Mouse (Mus musculus): ENCODE measurements around the gene H2al1a.
"Not testable (repeated sequence)": the region's sequence is repeated elsewhere in the genome, so short reads cannot be mapped to it uniquely, and the experiment has no call there.

Gene H2al1a

DNA sequence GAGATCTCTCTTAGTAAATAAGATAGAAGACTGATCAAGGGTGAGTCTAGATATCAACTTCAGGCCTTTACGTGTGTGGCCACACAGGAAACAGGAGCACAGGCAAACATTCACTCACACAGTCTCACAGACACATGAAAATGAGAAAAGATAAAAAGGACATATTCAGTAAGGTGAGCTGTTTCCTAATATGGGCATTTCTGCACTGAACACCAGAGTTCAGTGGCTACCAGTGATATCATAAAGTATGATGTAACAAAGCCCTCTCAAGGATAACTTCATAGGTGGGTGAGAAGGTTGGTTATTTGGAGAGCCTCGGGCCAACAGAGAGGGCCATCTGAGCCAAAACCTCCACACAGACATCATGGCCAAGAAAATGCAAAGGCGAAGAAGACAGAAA is at the start of gene H2al1a:
TSS of gene H2al1a (plus strand) at position 301 of the 400 bp plus-strand sequence.
- DNase-seq = not testable (repeated sequence)

DNA sequence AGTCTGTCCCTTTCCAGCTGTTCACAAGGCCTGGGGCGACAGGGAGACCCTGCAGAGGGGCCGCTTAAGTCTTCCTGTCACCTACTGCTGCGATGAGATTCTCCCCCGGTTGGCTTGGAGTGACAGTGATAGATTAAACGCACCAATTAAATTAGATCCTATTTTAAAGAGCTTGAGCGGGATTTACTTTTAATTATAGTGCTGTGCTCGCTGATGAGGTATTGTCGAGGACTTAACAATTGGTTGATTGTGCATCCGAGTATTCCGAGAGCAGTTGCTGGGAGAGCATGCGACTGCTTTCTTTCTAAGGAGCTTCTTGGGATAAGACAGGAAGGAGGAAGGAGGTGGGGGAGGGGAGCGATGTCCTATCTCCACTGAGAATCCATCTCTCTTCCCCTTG is 48.9 kb upstream of the H2al1a start:
- DNase-seq = no peak

DNA sequence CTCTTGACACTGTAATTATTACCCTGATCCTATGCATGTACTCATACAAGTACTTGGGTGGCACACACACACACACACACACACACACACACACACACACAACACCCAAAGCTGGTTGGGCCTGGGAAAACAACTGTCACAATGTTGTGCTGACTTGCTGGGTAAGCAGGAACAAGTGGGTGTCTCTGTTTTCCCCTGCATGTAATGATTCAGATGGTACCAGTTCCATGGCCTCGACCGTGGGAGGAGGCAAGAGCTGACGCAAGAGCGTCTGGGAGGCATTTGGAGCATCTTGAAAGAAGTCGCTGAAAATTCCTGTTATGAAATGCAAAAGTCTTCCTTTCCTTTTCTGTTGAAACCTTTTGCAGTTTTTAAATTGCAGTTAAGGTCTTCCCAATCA is 45.0 kb upstream of the H2al1a start:
- no peak for DNase-seq

DNA sequence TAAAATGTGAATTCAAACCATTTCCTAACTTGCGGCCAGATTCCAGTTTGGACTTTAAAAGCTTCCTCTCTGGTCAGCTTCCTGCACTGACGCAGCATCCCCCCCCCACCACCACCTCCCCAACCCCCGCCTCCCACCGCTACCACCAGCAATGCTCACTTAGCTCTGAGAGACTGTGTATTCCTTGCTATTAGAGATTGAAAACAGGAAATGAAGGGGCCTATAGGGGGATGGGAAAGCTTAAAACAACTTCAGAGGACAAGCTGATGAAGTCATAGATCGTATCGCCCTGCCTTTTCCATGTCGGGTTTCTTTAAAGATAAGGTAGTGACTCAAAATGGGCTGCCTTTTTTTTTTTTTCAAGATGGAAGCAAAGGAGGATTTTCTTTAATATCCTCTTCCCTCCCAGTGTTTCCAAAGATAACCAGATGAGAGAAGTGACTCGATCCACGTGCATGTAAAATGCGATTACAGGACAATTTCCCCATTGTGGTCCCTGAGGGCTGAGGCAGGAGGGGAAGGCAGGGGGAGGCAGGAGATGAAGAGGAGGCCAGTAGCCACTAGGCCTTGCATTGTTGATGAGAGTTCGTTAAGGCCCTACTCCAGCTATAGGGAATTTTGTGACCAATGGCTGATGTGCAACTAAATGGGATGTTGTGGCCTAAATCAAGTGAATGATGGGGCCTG is 44.4 kb upstream of the H2al1a start:
- no peak for DNase-seq

DNA sequence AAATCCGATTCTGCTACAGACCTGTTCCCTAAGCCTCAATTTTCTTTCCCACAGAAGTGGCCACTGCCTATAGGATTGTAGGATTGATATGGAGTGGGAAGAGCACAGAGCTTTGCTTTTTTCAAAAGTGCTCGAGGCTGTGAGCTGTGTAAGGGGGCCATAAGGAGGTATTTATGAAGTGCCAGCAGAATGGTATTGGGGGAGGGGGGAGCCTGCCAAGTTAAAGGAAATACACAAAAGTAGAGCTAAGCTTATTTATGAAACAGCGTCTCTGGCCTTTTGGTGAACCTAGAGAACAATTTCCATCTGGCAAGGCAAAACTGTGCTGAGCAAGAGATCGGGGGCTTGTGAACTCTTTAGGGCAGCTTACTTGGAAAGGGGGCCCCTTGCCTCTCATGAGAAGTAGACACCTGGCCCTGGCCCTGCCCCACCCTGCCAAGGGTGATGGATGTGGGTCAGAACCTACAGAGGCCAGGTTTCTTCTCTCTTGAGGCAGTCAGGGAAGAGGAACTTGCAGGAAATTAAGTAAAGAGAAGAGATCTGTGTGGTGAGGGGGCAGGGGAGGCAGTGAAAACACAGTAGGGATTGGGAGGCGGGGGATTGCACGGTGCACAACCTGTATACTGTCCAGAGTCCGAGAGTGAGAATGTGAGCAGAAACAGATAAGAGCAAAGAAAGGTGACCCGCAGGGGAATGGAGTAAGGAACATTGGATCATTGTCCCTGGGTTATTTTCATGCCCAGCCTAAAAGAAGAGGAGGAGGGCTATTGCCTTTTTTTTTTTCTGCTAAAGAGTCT is 43.3 kb upstream of the H2al1a start:
- no peak for DNase-seq

DNA sequence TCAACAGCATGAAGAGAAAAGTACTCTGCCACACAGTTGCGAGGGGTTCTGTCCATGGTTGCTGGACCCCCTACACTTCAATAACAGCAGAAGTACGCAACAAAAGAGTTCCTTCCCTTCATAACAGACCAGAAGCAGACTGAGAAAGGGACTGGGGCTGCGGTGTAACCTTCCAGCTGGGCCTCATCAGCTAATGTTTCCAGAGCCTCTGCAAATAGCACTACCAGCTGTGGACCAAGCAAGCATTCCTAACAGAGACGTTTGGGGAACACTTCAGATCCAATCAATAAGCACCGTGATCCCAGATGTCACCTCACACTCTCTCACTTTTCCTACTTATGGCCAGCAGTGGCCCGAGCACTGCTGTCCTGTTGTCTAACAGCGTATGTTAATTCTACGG is 34.1 kb upstream of the H2al1a start:
- no peak for DNase-seq

DNA sequence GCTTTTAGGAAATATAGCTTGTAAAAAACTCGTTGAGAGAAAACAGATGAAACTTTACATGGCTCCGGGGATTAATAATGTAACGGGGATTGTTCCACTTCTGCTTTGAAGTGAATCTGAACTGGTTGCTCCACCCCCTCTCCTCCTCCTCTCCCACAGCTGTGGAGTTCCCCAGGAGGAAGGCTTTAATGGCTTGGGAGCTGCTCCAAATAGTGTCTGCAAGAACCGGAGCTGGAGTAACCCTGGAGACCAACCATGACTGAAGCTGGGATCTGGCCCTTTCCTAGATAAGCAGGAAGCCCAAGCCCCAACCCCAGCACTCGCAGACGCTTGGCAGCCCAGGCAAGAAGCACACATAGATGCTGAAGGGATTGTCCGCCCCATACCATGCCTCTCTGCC is 31.3 kb upstream of the H2al1a start:
- DNase-seq = no peak

DNA sequence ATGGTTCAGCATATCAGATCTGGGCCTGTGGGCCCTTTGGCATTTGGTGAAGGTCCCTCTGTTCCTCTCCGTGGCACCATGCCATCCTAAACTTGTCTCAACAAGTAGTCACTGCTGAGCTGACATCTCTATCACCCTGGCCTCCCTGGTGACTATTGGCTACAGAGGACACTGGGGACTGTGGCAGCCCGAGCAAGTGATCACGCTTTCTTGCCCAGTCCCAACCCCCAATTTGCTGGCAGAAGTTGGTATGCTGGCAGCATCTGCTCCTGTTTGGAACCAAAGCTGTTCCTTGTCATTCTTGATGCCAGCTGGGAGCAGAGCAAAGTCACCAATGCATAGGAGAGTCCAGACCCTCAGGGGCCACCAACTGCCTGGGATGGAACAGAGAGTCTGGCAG is 30.0 kb upstream of the H2al1a start:
- DNase-seq = peak; percentile 28

GRCm38 (mm10) chrX:11273190-11273589 is 25.9 kb upstream of the H2al1a start:
- no peak for DNase-seq

- no peak for DNase-seq
Observed at GRCm38 (mm10) chrX:11277083-11277482, 22.0 kb upstream of the H2al1a start.

DNA sequence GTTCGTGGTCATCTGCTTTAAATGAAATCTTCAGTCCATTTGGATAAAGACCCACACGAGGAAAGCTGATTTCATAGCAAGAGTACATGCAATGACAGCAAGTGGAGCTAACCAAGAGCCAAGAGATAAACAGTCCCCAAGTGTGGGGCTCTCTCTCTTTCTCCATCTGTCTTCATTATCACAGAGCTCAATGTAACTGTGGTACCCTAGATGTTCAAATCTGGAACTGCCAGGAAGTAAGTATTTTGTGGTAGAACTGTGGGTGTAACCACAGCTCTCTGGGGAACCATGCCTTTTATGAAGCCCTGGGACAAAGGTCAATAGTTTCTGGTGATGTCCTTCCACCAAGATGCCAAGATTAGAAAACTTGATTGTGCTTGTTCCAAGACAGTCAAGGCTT is 18.3 kb upstream of the H2al1a start:
- no peak for DNase-seq

DNA sequence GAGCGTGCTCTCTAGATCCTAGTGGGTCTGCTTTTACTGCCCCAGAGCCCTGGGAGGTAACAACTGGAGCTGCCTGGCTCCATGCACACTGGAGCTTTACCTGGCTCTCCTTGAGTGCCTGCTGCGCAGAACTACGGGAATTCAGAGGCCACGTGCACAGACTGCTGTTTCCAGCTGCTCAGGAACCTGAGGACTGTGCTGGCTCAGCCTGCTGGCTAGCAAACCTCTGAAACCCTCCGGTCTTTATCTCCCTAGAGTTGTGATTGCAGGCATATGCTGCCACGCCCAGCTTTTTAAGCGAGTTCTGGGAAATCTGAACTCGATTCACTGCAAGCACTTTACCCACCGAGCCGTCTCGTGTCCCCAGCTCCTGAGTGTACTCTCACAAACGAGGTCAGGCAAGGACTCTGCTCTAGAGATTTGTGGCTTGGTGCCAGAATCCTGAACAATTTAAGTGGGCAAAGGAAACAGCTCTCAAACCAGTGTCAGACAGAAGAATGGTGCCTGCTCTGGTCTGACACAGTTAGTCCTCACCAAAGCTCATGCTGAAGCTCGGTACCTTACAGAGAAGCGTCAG is 10.7 kb upstream of the H2al1a start:
- DNase-seq = no peak

- DNase-seq = no peak
Observed at GRCm38 (mm10) chrX:11289244-11289643, 9.8 kb upstream of the H2al1a start.

- DNase-seq = not testable (repeated sequence)
Observed at GRCm38 (mm10) chrX:11302132-11302531, 3.1 kb downstream of the H2al1a start, which contains the start of gene H2al1b. Gene H2al1b, plus strand, starts transcription at chrX:11302432.

DNA sequence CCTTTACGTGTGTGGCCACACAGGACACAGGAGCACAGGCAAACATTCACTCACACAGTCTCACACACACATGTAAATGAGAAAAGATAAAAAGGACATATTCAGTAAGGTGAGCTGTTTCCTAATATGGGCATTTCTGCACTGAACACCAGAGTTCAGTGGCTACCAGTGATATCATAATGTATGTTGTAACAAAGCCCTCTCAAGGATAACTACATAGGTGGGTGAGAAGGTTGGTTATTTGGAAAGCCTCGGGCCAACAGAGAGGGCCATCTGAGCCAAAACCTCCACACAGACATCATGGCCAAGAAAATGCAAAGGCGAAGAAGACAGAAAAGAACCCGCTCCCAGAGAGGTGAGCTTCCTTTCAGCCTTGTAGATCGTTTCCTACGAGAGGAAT is 6.3 kb downstream of the H2al1a start, which contains the start of gene H2al1c:
TSS of gene H2al1c (plus strand) at position 301 of the 400 bp plus-strand sequence.
- DNase-seq = not testable (repeated sequence)

DNA sequence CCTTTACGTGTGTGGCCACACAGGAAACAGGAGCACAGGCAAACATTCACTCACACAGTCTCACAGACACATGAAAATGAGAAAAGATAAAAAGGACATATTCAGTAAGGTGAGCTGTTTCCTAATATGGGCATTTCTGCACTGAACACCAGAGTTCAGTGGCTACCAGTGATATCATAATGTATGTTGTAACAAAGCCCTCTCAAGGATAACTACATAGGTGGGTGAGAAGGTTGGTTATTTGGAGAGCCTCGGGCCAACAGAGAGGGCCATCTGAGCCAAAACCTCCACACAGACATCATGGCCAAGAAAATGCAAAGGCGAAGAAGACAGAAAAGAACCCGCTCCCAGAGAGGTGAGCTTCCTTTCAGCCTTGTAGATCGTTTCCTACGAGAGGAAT is 9.5 kb downstream of the H2al1a start, which contains the start of gene H2al1d:
TSS of gene H2al1d (plus strand) at position 301 of the 400 bp plus-strand sequence.
- not testable (repeated sequence) for DNase-seq

- not testable (repeated sequence) for DNase-seq
Observed at GRCm38 (mm10) chrX:11311634-11312033, 12.6 kb downstream of the H2al1a start, which contains the start of gene H2al1e. Gene H2al1e, plus strand, starts transcription at chrX:11311934.

- not testable (repeated sequence) for DNase-seq
Observed at GRCm38 (mm10) chrX:11314858-11315257, 15.8 kb downstream of the H2al1a start, which contains the start of gene H2al1f. Gene H2al1f, plus strand, starts transcription at chrX:11315158.

- DNase-seq = not testable (repeated sequence)
Observed at GRCm38 (mm10) chrX:11317956-11318355, 18.9 kb downstream of the H2al1a start, which contains the start of gene H2al1g. Gene H2al1g, plus strand, starts transcription at chrX:11318256.

DNA sequence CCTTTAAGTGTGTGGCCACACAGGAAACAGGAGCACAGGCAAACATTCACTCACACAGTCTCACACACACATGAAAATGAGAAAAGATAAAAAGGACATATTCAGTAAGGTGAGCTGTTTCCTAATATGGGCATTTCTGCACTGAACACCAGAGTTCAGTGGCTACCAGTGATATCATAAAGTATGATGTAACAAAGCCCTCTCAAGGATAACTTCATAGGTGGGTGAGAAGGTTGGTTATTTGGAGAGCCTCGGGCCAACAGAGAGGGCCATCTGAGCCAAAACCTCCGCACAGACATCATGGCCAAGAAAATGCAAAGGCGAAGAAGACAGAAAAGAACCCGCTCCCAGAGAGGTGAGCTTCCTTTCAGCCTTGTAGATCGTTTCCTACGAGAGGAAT is 22.1 kb downstream of the H2al1a start, which contains the start of gene H2al1h:
TSS of gene H2al1h (plus strand) at position 301 of the 400 bp plus-strand sequence.
- not testable (repeated sequence) for DNase-seq

DNA sequence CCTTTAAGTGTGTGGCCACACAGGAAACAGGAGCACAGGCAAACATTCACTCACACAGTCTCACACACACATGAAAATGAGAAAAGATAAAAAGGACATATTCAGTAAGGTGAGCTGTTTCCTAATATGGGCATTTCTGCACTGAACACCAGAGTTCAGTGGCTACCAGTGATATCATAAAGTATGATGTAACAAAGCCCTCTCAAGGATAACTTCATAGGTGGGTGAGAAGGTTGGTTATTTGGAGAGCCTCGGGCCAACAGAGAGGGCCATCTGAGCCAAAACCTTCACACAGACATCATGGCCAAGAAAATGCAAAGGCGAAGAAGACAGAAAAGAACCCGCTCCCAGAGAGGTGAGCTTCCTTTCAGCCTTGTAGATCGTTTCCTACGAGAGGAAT is 25.3 kb downstream of the H2al1a start, which contains the start of gene H2al1i:
TSS of gene H2al1i (plus strand) at position 301 of the 400 bp plus-strand sequence.
- not testable (repeated sequence) for DNase-seq

GRCm38 (mm10) chrX:11327522-11327921 is 28.5 kb downstream of the H2al1a start, which contains the start of gene H2al1j:
Gene H2al1j, plus strand, starts transcription at chrX:11327822.
- not testable (repeated sequence) for DNase-seq

- DNase-seq = peak; percentile 19
Observed at GRCm38 (mm10) chrX:11345762-11346161, 46.7 kb downstream of the H2al1a start.

Measured in cerebellum, adult 11-12 months (tissue).